Mouse (Mus musculus) lung, adult 2 months (tissue): ENCODE results near the gene Sec24a.

Source experiments
- CTCF ChIP-seq: fragments of 200-500 bp; IDR thresholded peaks from 2 replicates; pipeline ENCODE4 v1.5.1; 2011; ENCODE audit warnings: mild to moderate bottlenecking, low read length, control low read depth; ENCODE audit not compliant: insufficient read depth
- POLR2A ChIP-seq: fragments of 200-500 bp; IDR thresholded peaks from 2 replicates; pipeline ENCODE4 v1.6.1; 2011; ENCODE audit warnings: low read depth, mild to moderate bottlenecking, control low read depth, low read length, borderline replicate concordance; ENCODE audit errors: extremely low read depth

- TF ChIP-seq CTCF = no peak
- peak; percentile 74 for TF ChIP-seq POLR2A
These were observed 7.1 kb downstream of the Sec24a start for GRCm38 (mm10) chr11:51756352-51756771.
